Mouse (Mus musculus): ENCODE measurements around the gene Pdcd4. TPM values are rescaled to one million over a fixed set of nuclear protein-coding genes. Genes with fewer than 3 reads are reported as not detected.
"Not testable (repeated sequence)": the region's sequence is repeated elsewhere in the genome, so short reads cannot be mapped to it uniquely, and the experiment has no call there.

Gene Pdcd4
- polyA plus RNA-seq, 1 experiment: 8.7 TPM

DNA sequence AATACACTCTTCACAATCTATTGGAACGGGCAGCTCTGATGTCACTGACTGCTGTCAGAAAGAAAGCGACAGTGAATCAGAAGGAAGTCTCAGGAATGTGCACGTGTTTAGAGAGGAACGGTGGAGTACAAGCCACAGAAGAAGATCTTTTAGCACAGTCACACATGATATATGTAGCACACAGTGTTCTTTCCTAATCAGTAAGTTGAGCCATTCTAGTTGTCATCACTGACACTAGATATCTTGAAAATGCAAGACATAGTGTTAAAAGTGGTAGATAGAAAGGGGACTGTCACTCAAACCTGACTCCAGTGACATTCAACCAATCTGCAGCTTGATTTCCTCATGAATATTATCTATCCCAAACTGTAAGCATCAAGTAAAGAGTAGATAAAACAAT is 47.4 kb downstream of the Pdcd4 start:
- 78% methylated on average over 4 of the region's 4 CpGs for WGBS
- no peak for DNase-seq (ENCODE audit: low read depth, low spot score)

DNA sequence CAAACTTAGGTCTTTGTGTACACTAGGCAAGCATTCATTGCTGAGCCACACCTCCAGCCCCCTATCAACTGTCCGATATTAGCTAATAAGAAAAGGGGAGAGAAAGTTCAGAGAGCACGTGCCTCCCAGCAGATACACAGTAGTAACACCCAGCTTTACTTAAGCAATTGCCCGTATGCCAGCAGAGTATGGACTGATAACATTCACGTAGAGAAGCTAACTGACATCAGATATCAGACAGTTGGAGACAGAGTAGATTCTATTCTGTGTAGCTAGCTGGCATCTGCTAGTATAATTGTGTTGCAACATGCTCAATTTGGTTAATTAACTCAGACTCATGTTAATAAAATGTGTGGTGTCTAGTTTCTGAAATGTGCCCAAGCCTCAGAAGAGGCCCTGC is 49.1 kb downstream of the Pdcd4 start:
- no peak for DNase-seq (ENCODE audit: low read depth, low spot score)

DNA sequence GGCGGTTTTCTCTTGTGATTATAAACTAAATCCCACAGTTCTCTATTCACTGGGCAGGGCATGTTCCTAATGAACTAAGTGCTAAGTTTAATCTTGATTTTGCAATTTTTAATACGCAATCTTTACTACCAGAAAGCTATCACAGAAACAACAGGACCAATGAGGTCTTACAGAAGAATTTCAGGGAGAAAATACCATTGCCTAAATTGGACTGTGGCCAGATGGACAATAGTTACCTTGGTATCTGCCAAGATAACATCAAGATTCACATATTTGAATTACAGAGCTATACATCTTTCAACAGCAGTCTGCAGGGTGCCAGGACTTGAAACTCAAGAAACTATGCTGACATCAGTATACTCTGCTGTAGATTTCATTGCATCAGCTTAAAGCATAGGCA is 50.3 kb downstream of the Pdcd4 start:
- no peak for DNase-seq (ENCODE audit: low read depth, low spot score)
- 93% methylated on average over 2 of the region's 2 CpGs for WGBS

More for the DNA sequence above, 49.1 kb downstream of the Pdcd4 start:
- WGBS: 88% methylated on average over 4 of the region's 4 CpGs

DNA sequence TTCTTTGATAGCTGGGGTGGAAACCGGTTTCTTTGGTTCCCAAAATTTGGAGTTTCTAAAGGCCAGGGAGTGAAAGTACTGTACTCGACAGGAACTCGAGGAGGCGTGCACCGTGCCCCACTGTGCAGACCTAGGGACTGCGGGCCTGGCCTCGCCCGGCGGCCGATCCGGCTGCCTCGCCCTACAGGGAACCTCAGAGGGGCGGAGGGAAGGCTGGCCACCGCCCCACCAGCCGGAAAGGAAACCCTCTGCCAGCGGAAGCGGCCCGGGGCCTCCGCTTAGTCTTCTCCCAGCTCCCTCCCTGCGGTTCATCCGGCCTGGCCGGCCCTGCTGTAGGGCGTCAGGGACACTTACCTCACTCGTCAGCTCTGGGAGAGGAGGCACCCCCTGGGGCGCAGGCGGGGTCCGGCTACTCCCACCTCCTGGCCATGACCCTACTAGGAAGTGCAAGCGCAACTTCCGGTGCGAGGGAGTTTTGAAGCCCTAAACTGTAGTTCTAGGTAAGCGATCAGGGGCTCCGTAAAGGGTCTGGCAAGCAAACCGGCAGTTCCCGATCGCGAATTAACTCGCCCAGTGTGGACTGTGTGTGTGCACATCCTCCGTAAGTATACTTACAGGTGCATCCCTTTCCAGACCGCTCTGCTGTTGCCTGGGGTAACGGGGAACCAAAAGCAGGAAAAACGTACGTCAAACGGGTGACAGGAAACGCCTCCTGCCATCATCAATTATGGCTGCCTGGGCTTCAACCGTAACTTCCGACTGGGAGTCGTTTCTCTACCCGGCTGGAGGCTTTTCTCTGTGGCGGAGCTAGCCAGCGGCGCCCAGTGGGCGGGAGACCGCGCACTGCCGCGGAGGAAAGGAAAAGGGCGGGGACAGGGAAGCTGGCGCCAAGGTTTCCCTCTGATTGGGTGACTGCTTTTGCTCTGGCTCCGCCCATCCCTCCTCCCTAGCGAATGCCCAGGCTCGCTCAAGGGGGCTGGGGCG is 52.1 kb downstream of the Pdcd4 start, which contains the start of the genes Shoc2 and Bbip1:
Shoc2 (plus strand) TSS at position 505 of the 984 bp plus-strand sequence.
Bbip1 (minus strand) TSS at position 826 of the 984 bp plus-strand sequence.
- under 1% methylated on average over 62 of the region's 62 CpGs for WGBS
- DNase-seq (ENCODE audit: low read depth, low spot score): peak; percentile 97

DNA sequence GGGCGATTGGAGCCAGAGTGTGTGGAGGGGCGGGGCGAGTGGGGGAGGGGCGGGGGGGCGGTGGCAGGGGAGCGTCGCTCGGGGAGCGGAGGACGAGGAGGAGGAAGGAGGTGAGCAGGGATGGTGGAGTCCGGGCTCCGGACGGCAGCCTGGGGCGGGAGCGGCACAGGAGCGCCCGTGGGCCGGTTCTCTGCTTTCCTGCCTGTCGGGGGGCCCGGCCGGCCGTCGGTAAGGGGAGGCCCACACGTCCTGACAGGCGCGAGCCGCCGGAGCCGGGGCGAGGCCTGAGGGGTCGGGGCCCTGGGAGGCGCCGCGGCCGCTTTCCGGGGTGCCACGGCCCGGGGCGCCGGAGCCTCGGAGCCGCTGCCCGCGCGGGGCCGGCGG is 52.7 kb downstream of the Pdcd4 start:
- 1% methylated on average over 44 of the region's 47 CpGs for WGBS
- no peak for DNase-seq (ENCODE audit: low read depth, low spot score)

DNA sequence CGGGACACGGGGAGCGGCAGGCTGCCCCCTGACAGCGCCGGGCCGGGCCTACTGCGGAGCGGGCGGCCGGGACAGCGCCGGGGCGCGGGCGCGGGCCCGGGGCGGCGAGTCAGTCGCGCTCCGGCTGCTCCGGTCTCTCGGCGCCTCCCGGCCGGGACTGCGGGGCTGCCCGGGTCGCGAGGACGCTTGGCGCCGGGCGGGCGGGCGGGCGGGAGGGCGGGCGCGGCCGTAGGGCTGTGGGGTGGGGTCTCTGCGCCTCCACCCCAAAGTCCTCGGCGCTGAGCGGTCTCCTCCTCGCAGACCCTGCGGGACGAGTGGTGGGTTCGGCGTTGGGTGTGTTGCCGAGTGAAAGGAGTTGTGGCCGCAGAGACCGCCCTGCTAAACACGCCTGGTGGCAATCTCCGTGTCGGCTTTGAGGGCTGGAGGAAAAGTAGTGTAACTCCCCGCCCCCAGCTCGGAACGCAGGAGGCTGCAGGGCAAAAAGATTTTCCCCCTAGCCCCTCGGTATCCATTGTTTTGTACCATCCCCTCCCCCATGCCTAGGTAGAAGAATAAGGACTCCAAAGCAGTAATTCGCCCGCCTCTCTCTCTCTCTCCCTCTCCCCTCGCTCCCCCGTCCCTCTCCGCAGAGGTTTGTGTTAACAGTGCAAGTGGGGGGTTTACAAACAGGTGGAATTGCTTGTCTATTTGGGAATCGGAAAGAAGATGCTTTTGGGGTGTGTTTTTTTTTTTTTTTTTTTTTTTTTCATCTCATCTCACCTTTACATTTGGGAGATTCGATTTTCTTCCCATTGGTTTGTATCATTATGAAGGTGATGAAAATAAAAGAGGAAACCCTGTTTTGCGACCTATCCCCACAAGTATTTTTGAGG is 53.4 kb downstream of the Pdcd4 start:
- under 1% methylated on average over 55 of the region's 69 CpGs for WGBS

DNA sequence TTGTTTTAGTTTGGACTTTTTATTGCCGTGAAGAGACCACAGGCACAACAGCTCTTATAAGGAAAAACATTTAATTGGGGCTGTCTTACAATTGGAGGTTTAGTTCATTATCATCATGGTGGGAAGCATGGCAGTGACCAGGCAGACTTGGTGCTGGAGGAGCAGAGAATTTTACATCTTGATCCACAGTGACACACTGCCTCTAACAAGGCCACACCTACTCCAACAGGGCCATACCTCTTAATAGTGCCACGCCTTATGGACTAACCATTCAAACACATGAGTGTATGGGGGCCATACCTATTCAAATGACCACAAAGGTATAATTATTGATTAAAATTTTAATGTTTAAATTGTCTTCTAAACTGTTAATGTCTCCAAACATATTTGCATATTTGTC is 65.5 kb downstream of the Pdcd4 start:
- no peak for DNase-seq (ENCODE audit: low read depth, low spot score)
- 88% methylated on average over 2 of the region's 2 CpGs for WGBS

More for the DNA sequence above, 53.4 kb downstream of the Pdcd4 start:
- DNase-seq (ENCODE audit: low read depth, low spot score): no peak

DNA sequence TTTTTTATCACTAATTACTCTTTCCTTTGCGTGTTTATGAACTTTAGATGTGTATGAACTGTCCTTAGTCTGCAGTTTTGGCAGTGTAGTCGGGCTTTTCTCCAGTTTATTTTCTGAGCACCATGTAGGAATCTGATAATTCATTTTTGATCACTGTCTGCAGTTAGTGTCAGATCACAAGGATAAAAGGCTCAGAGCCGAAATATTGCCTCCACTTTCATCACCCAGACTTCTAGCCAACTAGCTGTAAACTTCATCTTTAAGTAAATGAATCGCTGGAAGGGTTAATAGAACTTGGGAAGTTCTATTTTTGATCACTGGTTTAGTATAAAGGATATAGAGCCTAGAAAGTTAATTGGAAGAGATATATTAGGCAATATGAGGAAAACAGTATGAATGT is 70.5 kb downstream of the Pdcd4 start:
- 81% methylated on average over 4 of the region's 4 CpGs for WGBS
- DNase-seq (ENCODE audit: low read depth, low spot score): no peak

DNA sequence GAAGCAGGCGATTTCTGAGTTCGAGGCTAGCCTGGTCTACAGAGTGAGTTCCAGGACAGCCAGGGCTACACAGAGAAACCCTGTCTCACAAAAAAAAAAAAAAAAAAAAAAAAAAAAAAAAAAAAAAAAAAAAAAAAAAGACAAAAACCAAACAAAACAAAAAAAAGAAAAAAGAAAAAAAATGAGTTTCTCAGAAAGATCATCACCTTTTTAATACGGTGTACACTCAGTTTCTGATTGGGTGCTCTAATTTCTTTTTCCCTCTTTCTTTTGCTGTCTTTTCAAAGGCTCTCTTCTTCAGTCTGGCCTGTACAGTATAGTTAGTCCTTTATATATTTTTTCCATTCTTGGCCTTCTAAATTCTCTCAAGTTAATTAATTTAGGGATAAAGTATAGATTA is 72.3 kb downstream of the Pdcd4 start:
- not testable (repeated sequence) for DNase-seq (ENCODE audit: low read depth, low spot score)
- 96% methylated on average over 3 of the region's 3 CpGs for WGBS

DNA sequence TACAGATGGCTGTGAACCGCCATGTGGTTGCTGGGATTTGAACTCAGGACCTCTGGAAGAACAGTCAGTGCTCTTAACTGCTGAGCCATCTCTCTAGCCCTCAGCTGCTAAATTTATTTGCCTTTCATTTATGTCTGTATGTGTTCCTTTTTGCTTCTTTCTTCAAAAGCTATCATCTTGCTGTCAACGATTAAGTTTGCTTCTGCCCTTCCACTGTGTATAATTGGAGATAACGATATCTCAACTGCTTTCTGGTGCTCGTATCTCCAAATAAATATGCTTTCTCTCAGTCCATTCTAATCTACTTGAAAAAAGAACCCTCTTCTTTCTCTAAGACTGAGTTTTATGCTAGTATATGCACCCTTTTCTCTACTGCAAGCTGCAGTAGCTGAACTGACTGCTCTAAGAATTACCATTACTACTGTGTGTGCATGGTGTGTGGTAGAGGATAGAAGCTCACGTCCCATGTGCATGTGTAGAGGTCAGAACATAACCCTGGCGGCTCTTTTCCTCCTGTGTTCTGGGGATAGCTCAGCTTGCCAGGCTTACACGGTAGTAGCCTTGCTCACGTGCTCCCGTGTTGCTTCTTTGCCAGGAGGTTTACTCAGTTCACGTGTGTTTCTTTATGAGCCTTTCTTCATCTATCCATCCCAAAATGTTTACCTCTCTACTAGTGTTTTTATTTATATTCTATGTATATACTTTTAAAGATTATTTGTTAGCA is 73.0 kb downstream of the Pdcd4 start:
- DNase-seq (ENCODE audit: low read depth, low spot score): no peak
- 88% methylated on average over 10 of the region's 10 CpGs for WGBS

DNA sequence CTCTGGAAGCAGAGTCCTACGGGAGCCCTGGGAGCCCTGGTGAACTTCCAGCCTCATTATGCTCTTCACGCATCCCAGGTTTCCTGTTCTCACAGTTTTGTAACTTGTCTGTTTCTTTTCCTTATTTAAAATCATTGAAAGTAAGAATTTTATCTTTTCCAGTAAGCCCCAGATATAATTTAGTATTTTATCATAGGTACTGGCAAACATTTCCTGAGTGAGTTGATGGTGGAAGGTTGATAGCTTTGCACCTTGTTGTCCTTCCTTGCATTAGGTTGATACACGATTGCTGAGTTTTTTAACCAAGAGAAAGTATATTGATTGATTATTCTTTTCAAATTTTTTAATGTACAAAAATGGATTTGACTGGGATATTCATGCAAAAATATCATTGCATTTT is 77.2 kb downstream of the Pdcd4 start:
- WGBS: 91% methylated on average over 3 of the region's 3 CpGs
- DNase-seq (ENCODE audit: low read depth, low spot score): no peak

DNA sequence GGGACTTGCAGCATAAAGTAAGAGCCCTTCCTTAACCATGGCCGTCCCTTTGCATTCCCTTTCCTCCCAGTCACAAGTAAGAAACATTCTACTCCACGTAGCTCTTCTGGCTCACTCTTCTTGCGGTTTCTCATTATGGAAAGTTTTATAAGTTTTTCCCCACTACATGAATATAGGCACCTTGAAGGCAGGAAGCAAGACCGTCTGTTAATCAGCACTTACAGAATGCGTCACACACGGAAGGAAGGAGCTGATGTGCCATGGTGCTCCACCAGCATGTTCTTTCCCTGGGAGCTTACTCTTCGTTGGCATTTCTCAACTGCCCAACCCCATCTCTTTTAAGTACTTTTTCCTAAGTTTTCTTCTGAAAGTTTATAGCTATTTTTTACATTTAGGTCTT is 79.9 kb downstream of the Pdcd4 start:
- no peak for DNase-seq (ENCODE audit: low read depth, low spot score)
- 80% methylated on average over 7 of the region's 7 CpGs for WGBS

DNA sequence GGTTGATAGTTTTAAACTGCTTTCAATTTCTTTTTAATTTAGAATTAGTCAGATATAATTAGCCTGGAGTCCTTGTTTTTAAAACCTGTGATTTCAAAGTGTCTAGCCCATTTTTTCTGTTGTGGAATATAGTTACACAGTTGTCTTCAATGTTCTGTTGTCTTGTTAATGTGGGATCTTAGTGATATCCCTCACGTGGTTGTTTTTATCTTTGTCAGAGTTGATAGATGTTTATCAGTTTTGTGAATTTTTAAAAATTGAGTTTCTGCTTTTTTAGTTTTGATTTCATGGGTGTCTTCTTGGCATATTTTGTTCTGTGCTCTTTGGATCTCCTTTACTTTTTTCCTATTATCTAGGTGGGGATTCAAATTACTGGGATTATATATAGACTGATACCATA is 81.6 kb downstream of the Pdcd4 start:
- DNase-seq (ENCODE audit: low read depth, low spot score): no peak
- 69% methylated on average over 1 of the region's 1 CpGs for WGBS

Other genes starting within 250 kb of the Pdcd4 start
- gene Rbm20, start 214.9 kb upstream of the Pdcd4 start, polyA plus RNA-seq (2012; rRNA removed): 0.62 and 0.88 TPM in 2 replicates
- gene Shoc2, start 52.1 kb downstream of the Pdcd4 start, polyA plus RNA-seq (2012; rRNA removed): 16.2 and 19.9 TPM in 2 replicates
- gene Bbip1, start 52.4 kb downstream of the Pdcd4 start, polyA plus RNA-seq (2012; rRNA removed): 9.1 and 9.7 TPM in 2 replicates
- gene Adra2a, start 151.9 kb downstream of the Pdcd4 start, polyA plus RNA-seq (2012; rRNA removed): 6.2 and 7.7 TPM in 2 replicates